Mouse (Mus musculus) midbrain, postnatal 0 days (tissue): ENCODE data around the gene Arhgap25. TPM values are rescaled to one million over a fixed set of nuclear protein-coding genes. Genes with fewer than 3 reads are reported as not detected.

Experiments used
- ATAC-seq: fragments of 200-750 bp; cut with Nextera tagmentation; 2 replicates; pipeline ENCODE4 v1.8.0; 2017; ENCODE audit warnings: moderate number of reproducible peaks, mild to moderate bottlenecking, moderate TSS enrichment, moderate library complexity; ENCODE audit not compliant: low FRiP score
- DNase-seq: peaks from one replicate; pipeline ENCODE4 v3.0.0-alpha.2; 2015; ENCODE audit warnings: low spot score
- H3K27ac ChIP-seq: fragments of 300-500 bp; sonication (generic); 2 replicates; pipeline ENCODE4 v1.5.1; 2014; ENCODE audit warnings: low read depth, mild to moderate bottlenecking, low read length, mixed read lengths
- H3K27me3 ChIP-seq: fragments of 300-500 bp; sonication (generic); 2 replicates; pipeline ENCODE4 v1.6.1; 2014; ENCODE audit warnings: low read length, control low read depth, mixed read lengths; ENCODE audit not compliant: insufficient read depth
- H3K36me3 ChIP-seq: fragments of 300-500 bp; sonication (generic); 2 replicates; pipeline ENCODE4 v1.6.1; 2014; ENCODE audit warnings: low read length, control low read depth, mixed read lengths; ENCODE audit not compliant: insufficient read depth
- H3K4me1 ChIP-seq: fragments of 300-500 bp; sonication (generic); 2 replicates; pipeline ENCODE4 v1.6.1; 2014; ENCODE audit warnings: mild to moderate bottlenecking, control low read depth, antibody characterized with exemption, low read length, mixed read lengths; ENCODE audit not compliant: insufficient read depth
- H3K4me2 ChIP-seq: fragments of 300-500 bp; sonication (generic); 2 replicates; pipeline ENCODE4 v1.6.1; 2014; ENCODE audit warnings: low read depth, mild to moderate bottlenecking, low read length, mixed read lengths; ENCODE audit not compliant: poor library complexity, severe bottlenecking
- H3K4me3 ChIP-seq: fragments of 300-500 bp; sonication (generic); 2 replicates; pipeline ENCODE4 v1.5.1; 2014; ENCODE audit warnings: low read depth, mild to moderate bottlenecking, low read length, moderate library complexity
- H3K9ac ChIP-seq: fragments of 300-500 bp; sonication (generic); replicated peaks from 2 replicates; pipeline ENCODE4 v1.6.1; 2014; ENCODE audit warnings: mild to moderate bottlenecking, low read length, moderate library complexity, mixed read lengths; ENCODE audit not compliant: poor library complexity, severe bottlenecking
- H3K9me3 ChIP-seq: fragments of 300-500 bp; sonication (generic); 2 replicates; pipeline ENCODE4 v1.6.1; 2016; ENCODE audit warnings: low read length, control low read depth
- CTCF ChIP-seq: IDR thresholded peaks from 2 replicates; pipeline ENCODE4 v1.5.1; 2016; ENCODE audit warnings: antibody characterized with exemption, mild to moderate bottlenecking
- WGBS: fragments of 180-500 bp; shearing (Covaris S2); extraction: QIAGEN DNeasy Blood & Tissue Kit; methylation state at CpG from one replicate; pipeline ENCODE4 v1.1.7; 2014; 5-methylcytosine and 5-hydroxymethylcytosine counted together
- polyA plus RNA-seq: library from polyadenylated mRNA; unstranded; fragments of >200 nt; fragmentation: Nextera tagmentation; extraction: Ambion mirVana; gene quantifications from 2 replicates; pipeline ENCODE4 v1.2.1, GENCODE M21; 2015
- total RNA-seq: library from RNA; depleted of rRNA; stranded (reverse); fragments of >200 nt; gene quantifications from 2 replicates; pipeline ENCODE4 v1.2.3, GENCODE M21; 2014

The Arhgap25 gene
- total and polyA plus RNA-seq, 2 experiments from 2014 or later, result 0.93 to 1.2 TPM

DNA sequence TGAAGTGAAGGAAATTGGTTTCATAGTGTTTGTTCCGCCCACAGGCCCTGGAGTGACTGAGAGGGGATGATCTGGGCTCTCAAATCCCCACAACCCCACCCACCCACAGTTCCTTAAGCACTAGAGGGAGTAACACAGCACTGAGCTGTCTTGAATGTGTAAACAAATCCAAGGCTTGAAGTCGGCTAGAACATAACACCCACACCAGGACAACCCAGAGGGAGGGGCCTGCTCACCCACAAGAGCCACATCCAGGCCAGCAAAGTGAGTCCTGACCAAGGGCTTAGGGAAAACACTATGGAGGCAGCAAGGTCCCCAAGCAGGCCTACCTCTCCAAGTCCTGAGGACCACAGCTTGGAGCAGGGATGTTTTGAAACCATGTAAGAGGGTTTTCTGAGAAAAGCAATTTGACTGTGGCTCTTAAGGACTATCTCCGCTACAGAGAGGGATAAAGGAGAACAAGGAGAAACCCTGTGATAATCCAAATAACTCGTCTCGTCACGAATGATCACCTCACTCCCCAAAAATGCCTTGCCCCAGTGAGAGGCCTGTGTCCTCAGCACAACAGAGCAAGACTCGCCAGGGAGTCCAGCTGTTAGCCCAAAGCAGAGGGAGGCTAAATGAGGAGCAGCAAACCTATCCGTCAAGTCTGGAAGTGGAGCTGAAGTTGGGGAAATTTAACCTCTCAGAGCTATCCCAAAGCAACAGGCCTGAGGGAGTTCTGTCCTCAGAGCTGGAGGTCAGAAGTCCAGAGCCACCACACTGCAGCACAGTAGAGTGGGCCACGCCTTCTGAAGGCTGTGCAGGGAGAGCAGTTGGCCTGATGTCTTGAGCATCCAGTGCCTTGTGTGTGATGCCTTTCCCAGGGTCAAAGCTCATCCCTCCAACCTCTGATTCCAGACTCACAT, 34.9 kb upstream of the Arhgap25 start:
- ATAC-seq, result no peak
- no peaks in the 10 kb centered on the region for H3K36me3 ChIP-seq
- H3K4me3 ChIP-seq, result no peak overlapping the region
- H3K27me3 ChIP-seq, result no peaks in the 10 kb centered on the region
- TF ChIP-seq CTCF, result no peak
- H3K27ac ChIP-seq, result no peak overlapping the region
- H3K9me3 ChIP-seq, result no peaks in the 10 kb centered on the region
- WGBS, result 63% methylated on average over 9 of the region's 9 CpGs
- no peaks in the 10 kb centered on the region for H3K4me1 ChIP-seq
- DNase-seq, result no peak
- no peak overlapping the region for H3K9ac ChIP-seq
- no peak overlapping the region for H3K4me2 ChIP-seq

DNA sequence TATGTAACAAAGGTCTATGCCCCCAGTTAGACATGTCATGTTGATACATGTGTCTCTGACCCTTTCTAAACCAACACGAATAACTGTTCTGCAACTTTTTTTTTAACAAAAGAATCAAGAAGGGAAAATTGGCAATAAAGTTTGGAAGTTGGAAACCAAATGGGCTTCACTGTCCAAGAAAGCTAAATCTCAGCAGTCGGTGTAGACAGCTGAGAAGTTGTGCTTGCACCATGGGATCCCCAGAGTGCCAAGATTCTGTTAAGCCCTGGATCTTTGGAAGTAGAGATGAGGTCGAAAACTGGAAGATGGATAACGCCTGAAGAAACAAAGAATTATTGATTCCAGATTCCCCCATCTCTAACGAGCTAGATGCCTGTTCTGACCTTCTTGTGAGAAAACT, 32.1 kb upstream of the Arhgap25 start:
- TF ChIP-seq CTCF, result no peak
- ATAC-seq (no peak), DNase-seq (no peak)
- Histone ChIP-seq H3K4me3 (no peak overlapping the region), H3K36me3 (no peaks in the 10 kb centered on the region), H3K9ac (no peak overlapping the region), H3K9me3 (no peaks in the 10 kb centered on the region), H3K4me1 (no peaks in the 10 kb centered on the region), H3K27ac (no peak overlapping the region), H3K4me2 (no peak overlapping the region), H3K27me3 (no peaks in the 10 kb centered on the region)
- 85% methylated on average over 5 of the region's 5 CpGs for WGBS

DNA sequence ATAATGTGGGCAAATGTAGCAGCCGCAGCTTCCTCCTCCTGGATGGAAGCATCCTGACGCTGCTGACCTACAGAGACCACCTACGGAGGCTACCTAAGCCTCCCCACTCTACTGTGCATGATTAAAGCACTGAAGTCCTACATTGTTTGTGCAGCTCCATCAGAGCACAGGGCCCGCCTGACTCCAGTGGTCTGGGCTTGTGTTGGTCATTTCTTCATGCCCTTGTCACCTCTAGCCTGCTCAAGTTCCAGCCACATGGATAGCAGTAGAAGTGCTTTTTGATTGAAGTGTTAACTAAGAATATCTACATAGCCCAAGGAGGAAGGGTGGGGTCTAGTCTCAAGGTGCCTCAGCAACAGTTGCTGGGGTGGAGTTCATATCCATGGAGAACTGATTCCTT, 31.3 kb upstream of the Arhgap25 start:
- Histone ChIP-seq H3K9ac (no peak overlapping the region), H3K4me2 (no peak overlapping the region), H3K4me3 (no peak overlapping the region), H3K9me3 (no peaks in the 10 kb centered on the region), H3K27me3 (no peaks in the 10 kb centered on the region), H3K4me1 (no peaks in the 10 kb centered on the region), H3K27ac (no peak overlapping the region), H3K36me3 (no peaks in the 10 kb centered on the region)
- WGBS, result 82% methylated on average over 4 of the region's 4 CpGs
- no peak for ATAC-seq
- no peak for TF ChIP-seq CTCF
- no peak for DNase-seq

DNA sequence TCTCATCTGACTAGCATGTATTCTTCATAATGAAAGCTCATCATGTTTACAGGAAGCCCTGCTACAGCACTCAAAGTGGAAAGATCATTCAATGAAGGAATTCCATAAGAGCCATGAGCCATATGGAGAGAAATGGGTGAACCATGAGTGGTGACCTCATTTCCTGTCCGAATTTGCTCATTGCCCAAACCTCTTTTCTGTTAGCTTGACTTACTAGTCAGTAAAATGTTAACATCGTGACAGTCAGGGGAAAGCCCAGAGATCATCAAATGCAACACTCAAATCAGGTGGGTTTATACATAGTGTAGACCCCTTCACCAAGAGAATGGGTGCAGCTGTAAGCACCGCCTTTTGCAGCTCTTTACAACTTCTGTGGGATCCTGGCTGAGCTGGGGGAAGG, 20.7 kb upstream of the Arhgap25 start:
- H3K27me3 ChIP-seq, result no peaks in the 10 kb centered on the region
- no peak overlapping the region for H3K27ac ChIP-seq
- no peaks in the 10 kb centered on the region for H3K9me3 ChIP-seq
- no peaks in the 10 kb centered on the region for H3K4me1 ChIP-seq
- ATAC-seq (no peak), DNase-seq (no peak)
- no peak overlapping the region for H3K4me3 ChIP-seq
- no peaks in the 10 kb centered on the region for H3K36me3 ChIP-seq
- no peak overlapping the region for H3K9ac ChIP-seq
- WGBS, result 87% methylated on average over 3 of the region's 3 CpGs
- no peak for TF ChIP-seq CTCF
- no peak overlapping the region for H3K4me2 ChIP-seq

DNA sequence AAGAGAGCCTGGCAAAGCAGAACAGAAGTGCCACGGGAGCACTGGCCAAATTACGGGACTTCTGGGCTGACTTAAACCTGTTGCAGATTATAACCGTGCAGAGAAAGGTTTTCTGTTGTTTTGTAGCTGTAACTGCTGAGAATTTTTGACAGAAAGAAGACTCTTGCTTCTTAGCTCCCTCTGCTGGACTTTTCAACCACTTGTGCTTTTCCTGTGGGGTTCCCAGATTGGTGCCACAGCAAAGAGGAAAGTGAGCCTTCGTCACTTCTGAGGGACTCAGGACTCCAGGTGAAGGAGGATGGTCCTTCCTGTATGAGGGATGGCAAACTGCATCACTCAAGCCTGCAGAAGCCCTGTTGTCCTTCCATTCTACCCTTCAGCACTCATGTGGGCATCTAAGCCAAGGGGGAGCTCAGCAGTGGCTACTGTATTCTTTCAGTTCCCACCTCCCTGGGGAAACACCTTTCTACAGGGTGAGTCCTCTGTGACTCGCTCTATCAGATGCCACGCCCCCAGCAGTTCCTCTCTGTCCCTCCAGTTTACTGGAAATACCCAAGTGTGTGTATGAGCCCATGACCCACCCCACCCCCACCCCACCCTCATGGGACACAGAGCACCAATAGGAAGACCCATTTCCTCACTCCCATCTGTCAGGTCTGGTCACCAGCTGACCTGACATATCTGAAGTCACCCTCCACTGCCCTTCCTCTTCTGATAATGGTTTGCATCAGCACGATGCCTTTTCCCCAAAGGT, 19.2 kb upstream of the Arhgap25 start:
- WGBS, result 60% methylated on average over 7 of the region's 7 CpGs
- no peak for ATAC-seq
- DNase-seq, result peak; percentile 34
- H3K9ac ChIP-seq, result no peak overlapping the region
- TF ChIP-seq CTCF, result peak; percentile 64
- no peak overlapping the region for H3K27ac ChIP-seq
- no peaks in the 10 kb centered on the region for H3K36me3 ChIP-seq
- no peak overlapping the region for H3K4me2 ChIP-seq
- H3K27me3 ChIP-seq, result no peaks in the 10 kb centered on the region
- no peaks in the 10 kb centered on the region for H3K9me3 ChIP-seq
- H3K4me1 ChIP-seq, result no peaks in the 10 kb centered on the region
- no peak overlapping the region for H3K4me3 ChIP-seq

DNA sequence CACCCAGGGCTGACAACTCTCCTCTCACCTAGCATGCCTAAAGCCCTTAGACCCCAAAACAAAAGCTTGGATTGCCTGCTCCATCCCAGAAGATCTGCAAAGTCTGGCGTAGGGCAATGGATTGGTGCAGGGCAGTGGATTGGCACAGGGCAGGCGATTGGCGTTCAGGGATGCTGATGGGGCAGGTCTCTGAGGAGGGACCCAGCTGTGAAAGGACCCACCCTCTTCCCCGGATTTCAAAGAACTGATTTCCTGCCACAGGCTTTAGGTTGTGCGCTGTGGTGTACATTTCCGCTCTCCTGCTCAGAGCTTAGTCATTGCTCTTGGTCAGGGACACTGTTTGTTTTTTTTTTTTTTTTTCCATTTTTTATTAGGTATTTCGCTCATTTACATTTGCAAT, 14.8 kb upstream of the Arhgap25 start:
- no peak for DNase-seq
- Histone ChIP-seq H3K27me3 (no peaks in the 10 kb centered on the region), H3K9me3 (peaks cover 6% of the 10 kb centered on the region; the same call in 1 of the 2 replicates), H3K27ac (no peak overlapping the region), H3K4me2 (no peak overlapping the region), H3K36me3 (no peaks in the 10 kb centered on the region), H3K4me3 (no peak overlapping the region), H3K4me1 (no peaks in the 10 kb centered on the region), H3K9ac (no peak overlapping the region)
- TF ChIP-seq CTCF, result no peak
- 88% methylated on average over 6 of the region's 7 CpGs for WGBS
- no peak for ATAC-seq
